Mouse (Mus musculus) megakaryocyte, embryonic 14.5 days (primary cell): ENCODE results near the gene Sdccag8.

ENCODE experiments used
- FLI1 ChIP-seq: IDR thresholded peaks from 2 replicates; pipeline ENCODE4 v1.6.1; 2012; ENCODE audit warnings: low read length, inconsistent platforms, mixed read lengths
- GATA1 ChIP-seq: IDR thresholded peaks from 3 replicates; pipeline ENCODE4 v1.6.1; 2012; ENCODE audit warnings: mixed read lengths, low read length, inconsistent platforms, borderline replicate concordance

DNA sequence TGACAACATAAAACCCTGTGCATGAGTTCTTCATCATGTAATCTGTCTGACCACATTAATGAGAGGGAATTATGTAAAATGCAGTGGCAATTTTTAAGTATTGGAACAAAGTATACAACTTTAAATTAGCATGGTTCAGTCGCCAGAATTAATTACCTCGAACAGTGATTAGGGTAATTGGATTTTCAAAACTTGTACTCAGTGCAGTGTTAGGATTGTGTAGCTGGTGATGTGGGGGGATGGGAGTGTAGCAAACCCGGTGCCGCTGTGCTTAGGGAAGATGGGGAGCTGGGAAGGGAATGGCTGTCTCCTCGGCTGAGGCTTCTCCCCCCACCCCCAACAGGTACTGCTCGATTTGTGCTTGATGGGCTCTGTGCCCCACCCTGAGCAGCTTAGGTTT is 188.5 kb downstream of the Sdccag8 start:
- TF ChIP-seq FLI1 (no peak), GATA1 (no peak)
